Mouse (Mus musculus): ENCODE results near the gene Col4a1.

Gene Col4a1

DNA sequence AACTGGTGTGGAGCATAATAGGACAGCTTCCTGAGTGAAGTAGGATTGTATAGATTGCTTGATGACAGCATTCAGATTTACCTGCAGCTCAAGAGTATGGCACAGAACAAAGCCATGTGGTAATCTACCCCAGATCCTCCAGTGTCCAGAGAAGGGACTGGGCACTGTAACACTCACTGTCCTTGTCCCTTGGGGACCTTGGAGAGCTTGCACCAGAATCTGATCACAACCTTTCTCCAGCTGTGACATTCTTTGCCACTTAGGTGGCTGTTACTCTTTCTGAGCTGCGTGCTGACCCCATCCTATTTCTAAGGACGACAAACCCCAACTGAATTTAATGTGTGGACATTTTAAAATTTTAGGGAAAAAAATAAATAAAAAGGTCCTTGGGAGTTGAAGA is 46.2 kb downstream of the Col4a1 start:
- in situ Hi-C loops (cut with MseI, MboI), result no loop called here

DNA sequence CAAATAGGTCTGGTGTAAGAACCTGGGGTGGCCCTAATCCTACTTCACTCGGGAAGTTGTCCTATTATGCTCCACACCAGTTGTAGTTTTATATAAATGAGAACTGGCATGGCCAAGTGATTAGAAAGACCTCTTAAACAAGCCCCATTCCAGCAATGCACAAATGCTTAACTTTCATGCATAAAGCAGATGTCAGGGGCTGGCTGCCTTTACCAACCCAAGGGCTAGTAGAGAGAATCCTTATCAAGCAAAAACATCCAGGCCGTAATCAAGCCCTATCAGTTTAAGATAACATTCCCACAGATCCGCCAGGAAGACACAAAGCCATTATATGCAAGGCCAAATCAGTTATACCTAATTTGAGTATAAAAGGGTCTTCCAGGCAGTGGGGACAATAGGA is 46.7 kb downstream of the Col4a1 start:
- in situ Hi-C loops (cut with MseI, MboI), result no loop called here

DNA sequence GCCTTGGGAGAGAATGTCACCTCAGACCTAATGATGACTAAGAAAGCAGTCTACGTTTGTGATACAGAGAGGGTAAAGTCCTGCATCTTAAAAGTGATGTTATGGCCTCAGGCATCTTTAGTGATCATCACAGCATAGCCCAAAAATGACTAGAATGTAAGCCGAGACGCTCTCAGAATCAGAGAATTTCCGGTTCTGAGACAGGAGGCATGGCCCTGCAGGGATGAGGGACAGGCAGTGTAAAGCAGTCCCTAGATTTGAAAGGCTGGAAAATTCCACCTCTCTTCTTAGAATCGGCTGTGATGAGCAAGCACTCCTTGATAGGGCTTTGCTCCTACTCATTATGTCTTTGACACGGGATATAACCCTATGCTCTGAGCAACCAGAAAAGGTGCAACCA is 48.8 kb downstream of the Col4a1 start:
- in situ Hi-C loops (cut with MseI, MboI), result no loop called here

DNA sequence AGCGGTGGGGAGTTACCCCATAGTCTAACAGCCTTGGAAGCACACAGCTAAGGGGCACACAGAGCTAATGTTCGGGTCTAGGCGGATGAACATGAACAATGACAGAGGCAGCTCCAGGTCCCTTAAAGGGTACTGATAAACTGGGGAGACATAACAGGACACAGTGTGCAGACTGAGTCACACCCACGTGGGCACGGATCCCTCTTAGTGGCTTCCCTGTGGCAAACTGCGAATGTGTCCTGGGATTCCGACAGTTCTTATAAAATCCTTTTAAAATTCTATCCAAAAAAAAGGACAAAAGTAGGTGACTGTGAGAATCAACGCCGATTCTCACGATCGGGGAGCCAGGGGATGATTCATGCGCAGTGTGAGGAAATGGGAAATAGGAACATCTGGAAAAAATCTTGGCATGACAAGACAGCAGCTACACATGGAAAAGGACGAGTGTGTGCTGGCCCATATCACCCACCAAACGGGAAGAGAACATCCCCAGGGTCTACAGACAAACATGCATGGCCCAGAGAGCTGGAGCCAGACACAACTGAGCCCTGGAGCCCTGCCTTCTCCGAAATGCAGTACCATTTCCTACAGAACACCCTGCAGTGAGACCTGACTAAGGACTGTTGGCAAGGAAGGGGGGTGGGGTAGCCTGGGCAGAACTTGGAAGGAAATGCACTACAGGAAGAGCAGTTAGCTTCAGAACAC is 50.4 kb downstream of the Col4a1 start:
- in situ Hi-C loops (cut with MseI, MboI), result no loop called here

DNA sequence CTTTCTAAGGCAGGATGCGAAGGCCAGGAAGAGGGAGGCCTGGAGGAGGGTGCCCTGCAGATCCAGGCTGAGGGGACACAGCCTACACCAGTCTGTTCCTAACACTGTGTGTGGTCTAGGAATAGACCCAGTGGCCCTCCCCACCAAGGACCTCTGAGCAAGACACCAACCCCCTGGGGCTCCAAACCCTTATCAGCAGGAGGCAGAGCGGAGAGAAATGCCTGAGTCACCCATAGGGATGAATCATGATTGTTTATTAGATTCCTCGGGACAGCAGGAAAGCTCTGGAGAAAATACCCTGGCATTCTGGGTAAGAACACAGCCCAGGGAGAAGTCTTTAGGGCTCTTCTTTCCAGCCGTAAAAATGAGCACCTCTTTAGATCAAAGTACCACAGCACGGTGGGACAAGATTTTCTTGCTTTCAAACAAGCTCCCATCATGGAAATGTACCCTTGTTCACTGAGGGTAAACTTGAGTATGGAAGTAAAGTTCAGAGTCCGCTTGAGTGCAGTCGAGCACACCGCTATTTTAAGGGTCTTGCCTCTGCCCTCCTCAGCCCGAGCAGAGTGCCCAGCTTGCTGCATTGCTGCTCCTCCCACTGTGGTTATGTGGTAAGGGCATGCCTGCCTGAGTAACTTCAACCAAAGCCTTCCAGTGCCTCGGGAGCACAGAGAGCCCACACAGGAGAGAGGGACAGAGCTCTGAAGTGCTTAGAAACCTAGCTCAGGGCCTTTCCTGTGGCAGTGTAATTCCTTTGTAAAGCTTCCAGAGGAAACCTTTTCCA is 52.6 kb downstream of the Col4a1 start:
- in situ Hi-C loops (cut with MseI, MboI), result loop anchor here in 1 of 2 experiments (10.0 kb wide), 1 partner anchor 135 kb away; no protein-coding TSS in a partner anchor

DNA sequence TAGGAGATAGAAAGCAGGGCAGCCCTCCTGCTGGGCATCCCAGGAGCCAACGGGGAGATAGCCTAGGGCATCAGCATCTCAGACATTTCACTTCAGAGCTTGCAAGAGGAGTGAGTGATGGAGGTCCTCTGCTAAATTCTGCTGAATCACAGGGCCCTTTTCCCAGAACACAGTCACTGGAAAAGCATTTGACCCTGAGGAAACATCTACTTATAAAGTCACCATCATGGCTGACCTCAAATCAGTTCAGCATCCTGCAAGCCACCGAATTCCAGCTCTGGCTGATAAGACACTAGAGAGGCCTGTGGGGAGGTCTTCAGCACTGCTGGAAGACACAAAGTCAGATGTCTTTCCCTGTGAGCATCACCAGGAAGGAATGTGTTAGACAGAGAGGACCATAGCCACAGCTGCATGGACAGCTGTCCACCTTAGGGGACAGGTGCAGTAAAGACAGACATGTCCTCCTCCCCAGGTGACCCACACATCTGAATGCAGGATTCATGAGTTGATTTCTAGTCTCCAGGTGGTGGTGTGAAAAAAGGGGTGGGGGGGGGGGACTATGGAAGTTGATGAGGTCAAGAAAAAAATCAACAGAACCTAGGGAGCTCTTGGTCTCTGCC is 54.0 kb downstream of the Col4a1 start:
- in situ Hi-C loops (cut with MseI, MboI), result loop anchor here in 1 of 2 experiments (10.0 kb wide), 1 partner anchor 136 kb away; no protein-coding TSS in a partner anchor

DNA sequence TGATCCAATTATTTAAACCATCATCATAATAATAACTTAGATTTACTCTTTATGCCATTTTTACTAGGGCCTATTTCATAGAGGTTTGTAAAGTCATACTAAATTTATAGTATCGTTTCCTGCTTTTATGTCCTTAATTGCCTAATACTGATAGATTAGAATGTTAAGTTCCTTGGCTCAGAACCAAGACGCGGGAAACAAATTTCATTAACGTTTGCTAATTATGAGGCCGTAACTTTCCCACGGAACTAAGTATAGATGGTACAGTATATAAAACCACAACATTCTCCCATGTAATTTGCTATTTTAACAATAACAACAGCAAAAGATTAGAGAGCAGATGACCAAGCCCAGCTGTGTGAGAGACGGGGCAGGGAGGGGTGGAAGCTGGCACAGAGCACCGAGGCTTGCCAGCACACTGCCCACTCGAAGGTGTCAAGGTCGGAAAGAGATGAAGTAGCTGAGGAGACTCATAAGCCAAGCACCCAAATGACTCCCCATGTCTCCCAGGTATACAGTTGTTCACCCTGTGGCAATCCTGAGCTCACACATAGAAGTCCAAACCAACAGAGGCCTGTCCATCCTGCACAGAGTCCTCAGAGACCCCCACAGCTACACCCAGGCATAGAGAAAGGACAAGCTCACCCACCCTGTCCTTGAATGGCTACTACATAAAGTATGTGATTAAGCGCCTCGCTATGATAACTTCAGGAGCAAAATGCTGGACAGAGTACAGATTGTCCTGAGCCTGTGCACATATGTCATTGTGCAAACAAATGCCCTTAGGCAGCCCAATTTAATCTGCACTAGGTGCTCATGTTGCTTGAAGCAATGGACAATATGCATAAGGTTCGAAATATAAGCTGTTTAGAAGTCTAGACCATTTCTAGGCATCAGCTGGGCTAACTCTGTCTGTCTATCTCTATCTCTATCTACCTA is 55.3 kb downstream of the Col4a1 start:
- in situ Hi-C loops (cut with MseI, MboI), result loop anchor here in 1 of 2 experiments (10.0 kb wide), 1 partner anchor 137 kb away; no protein-coding TSS in a partner anchor

DNA sequence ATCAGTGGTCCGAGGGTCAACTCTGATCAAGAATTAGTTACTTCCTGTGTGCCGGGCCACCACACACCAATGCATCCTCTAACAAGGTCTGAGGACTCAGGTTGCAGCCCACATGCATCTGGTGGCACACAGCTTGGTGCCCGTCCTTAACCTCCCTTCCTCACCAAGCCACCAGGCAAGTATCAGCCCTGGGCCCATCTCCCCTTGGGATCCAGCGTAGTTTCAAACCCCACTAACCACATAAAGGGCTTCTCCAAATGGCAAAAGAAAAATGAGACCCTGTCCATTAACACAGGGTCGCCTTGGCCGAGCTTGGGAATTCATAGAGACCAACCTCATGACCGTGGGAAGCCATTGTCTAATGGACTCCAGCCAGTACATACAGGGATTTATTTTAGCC is 56.2 kb downstream of the Col4a1 start:
- in situ Hi-C loops (cut with MseI, MboI), result loop anchor here in 1 of 2 experiments (10.0 kb wide), 1 partner anchor 138 kb away; no protein-coding TSS in a partner anchor

DNA sequence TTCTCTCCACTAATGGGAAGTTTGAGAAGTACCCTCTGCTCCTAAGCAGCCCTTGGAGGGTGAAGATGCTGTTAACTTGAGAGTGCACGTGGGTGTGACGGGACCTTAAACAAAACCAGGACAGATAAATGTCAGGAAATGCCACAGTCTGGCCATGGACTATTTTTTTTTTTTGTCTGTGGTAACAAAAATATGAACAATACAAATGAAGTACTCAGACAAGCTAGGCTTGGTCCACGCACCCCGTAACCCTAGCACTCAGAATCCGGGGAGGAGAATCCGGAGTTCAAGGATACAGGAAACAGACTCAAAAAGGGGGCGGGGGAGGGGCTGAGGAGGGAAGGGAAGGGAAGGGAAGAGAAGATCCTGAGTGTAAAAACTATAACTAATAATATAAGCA is 56.9 kb downstream of the Col4a1 start:
- in situ Hi-C loops (cut with MseI, MboI), result loop anchor here in 1 of 2 experiments (10.0 kb wide), 1 partner anchor 139 kb away; no protein-coding TSS in a partner anchor

DNA sequence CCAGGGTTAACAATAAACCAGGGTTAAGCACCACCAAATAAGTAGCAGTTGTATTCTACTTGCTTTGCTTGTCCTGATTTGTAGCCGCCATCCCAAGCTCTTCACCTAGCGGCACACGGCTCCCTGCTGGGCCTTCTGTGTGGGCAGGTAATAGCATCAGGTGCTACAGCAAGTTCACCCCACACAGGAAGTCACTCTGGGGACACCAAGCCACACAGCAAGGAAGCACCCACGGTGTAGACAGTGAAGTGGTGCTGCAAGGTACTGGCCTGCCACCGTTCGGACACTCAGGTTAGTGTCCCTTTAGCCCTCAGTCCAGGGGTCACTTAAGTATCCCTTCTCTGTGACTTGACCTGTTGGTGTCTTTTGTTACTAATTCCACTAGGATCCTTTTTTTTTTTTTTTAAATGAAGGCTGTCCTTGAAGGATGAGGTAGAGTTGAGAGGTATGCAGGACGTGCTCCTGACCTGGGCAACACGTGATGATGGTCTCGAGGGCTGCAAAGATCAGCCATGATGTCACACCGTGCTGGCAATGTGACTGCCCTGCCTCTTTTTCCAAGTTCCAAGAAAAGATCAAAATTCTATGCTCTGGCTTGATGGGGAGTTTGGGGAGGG is 57.6 kb downstream of the Col4a1 start:
- in situ Hi-C loops (cut with MseI, MboI), result loop anchor here (5.0 to 10.0 kb wide), 2 partner anchors 140 to 142 kb away; no protein-coding TSS in a partner anchor

DNA sequence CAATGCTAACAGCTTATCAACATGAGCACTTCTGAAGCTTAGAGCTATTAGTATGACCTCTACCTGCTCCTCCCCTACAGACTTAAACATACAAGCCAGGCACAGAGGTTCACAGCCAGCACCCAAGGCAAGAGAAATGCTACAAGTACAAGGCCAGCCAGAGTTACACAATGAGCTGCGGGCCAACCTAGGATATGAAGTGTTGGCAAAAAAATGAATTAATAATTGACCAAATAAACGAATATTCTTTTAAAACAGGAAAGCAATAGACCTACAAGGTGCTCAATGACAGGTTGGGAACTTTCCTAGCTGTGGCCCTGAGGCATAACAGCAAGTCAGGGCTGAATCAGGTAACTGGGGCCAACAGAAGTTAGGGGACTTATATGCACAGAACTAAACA is 58.1 kb downstream of the Col4a1 start:
- in situ Hi-C loops (cut with MseI, MboI), result loop anchor here (5.0 to 10.0 kb wide), 2 partner anchors 140 to 143 kb away; no protein-coding TSS in a partner anchor

DNA sequence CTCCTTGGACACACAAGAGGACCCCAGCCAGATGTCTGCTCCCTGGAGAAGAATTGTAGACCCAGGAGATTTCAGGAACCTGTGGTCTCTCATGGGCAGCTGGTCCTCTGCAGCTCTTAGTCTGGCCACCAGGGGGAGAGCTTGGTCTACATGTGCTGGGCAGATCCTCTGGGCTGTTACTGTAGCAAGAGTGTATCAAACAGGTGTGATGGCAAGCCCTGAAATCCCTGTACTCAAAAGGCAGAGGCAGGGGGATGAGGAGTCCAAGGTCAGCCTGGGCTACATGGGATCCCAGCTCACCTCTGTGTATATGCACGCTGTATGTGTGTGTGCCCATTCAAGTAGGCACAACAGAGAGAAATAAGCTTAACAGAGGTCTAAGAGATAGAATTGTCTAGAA is 59.1 kb downstream of the Col4a1 start:
- in situ Hi-C loops (cut with MseI, MboI), result loop anchor here (5.0 to 10.0 kb wide), 2 partner anchors 141 to 144 kb away; no protein-coding TSS in a partner anchor

DNA sequence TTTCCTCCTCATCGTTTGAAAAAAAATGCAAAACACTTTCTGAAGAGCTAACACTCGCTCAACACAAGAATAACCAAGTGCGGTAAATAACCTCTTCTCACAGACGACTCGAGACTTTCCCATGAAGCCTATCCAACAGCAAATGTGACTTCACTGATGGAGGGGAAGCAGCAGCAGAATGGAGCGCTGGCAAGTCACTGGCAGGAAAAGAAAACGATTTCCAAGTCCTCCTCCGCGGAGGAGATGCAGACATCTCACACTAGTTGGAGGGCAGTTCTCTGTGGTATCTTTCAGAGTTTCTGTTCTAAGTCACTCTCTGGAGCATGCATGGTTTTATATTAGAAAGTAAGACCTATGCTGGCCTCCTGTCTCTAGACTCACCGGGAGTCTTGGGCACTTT is 59.6 kb downstream of the Col4a1 start:
- in situ Hi-C loops (cut with MseI, MboI), result loop anchor here (5.0 to 10.0 kb wide), 2 partner anchors 142 to 144 kb away; no protein-coding TSS in a partner anchor

DNA sequence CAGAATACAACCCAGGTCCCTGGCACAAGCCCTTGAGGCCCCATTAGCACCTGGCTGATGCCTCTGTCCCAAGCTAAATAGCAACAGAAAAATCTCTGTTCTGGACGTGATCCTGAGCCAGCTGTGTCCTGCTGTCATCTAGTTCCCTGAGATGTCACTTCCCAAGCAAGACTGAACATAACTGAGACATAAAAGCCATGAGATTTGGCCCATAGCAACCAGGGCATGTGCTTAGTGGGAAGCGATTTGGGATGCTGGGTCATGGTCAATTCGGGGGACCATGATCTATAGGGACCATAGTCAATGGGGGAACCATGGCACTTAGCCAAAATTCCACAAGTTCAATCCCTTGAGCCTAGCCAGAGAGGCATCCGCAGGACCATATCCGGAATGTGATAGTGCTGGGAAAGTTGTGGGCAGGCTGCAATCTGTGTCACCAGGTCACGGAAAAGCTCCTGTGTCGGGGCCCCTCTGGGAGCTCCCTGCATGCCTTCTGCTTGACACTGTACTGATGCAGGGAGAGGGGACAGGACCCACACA is 60.3 kb downstream of the Col4a1 start:
- in situ Hi-C loops (cut with MseI, MboI), result loop anchor here (5.0 to 10.0 kb wide), 2 partner anchors 142 to 145 kb away; no protein-coding TSS in a partner anchor

DNA sequence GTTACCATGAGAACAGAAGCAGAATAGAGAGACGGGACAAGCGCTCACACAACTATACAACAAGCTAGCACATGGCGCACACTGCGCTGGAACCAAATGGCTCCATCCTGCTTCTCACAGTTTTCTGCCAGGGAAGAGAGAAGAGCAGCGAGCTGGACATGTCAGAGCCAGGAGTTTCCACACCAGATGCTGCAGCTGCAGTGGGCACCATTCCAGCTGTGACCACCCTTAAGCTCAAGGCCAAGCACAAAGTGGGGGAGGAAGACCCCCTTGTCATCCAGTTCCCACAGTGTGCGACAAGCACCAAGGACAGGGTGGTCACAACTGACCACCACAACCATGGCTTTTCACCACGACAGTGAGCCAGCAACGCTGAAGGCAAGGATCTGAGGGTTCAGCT is 62.5 kb downstream of the Col4a1 start:
- in situ Hi-C loops (cut with MseI, MboI), result loop anchor here (5.0 to 10.0 kb wide), 2 partner anchors 145 to 147 kb away; no protein-coding TSS in a partner anchor

DNA sequence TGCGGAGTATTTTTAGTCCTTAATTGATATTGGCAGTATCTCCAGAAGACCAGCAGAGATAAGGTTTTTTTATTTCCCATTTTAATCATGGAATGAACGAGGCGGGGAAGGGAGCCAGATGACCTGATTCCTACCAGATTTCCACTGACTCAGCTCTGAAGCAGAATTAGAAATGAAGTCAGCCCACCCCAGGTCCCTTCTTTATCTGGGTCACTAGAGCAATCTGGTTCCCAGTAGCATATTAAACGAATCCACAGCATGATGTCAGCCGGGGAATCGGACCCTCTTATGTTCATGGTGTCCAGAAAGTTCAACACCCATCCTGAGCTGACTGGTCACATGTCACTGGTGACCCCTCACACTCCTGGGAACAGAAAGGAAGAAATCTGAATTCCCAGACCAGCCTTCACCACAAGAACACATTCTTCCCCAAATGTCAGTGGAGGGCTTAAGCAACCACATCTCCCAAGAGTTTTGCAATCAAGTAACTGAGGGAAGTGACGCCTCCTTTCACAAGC is 63.0 kb downstream of the Col4a1 start:
- in situ Hi-C loops (cut with MseI, MboI), result loop anchor here (5.0 to 10.0 kb wide), 2 partner anchors 145 to 148 kb away; no protein-coding TSS in a partner anchor

DNA sequence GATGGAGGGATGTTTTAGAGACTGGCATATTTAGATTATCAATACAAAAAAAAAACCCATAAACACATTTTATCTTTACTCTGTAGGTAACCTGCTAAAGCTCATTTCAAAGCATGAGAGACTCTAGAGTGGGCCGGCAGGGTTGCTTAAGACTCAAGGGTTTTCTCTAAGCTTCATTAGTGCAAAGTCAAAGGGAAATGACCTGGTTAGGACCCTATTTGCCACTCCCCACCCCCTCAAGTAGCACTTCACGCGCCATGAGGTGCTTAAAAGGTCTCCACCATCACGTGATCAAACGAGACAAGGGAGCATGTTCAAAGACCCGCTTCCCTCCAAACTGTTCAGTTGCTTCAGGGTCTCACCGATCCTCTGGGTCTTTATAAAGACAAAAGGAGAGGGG is 63.9 kb downstream of the Col4a1 start:
- in situ Hi-C loops (cut with MseI, MboI), result no loop called here

DNA sequence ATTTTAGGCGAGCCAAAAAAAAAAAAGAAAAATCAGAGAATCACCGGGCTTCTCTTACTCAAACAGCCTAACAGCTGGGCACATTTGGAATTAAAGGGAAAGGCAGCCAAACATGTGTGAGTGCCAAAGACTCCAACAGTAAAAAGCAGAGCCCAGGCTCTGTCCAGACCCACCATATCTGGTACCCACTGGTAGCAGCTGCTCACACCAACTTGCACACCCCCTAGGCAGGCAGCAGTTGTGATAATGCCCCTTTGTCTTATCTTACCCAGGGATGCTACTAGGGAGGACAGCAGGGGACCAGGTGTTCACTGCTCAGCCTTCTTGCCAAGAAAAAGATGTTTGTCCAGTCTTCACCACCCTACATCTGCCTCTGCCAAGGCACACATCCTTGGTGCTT is 71.1 kb downstream of the Col4a1 start:
- in situ Hi-C loops (cut with MseI, MboI), result no loop called here

DNA sequence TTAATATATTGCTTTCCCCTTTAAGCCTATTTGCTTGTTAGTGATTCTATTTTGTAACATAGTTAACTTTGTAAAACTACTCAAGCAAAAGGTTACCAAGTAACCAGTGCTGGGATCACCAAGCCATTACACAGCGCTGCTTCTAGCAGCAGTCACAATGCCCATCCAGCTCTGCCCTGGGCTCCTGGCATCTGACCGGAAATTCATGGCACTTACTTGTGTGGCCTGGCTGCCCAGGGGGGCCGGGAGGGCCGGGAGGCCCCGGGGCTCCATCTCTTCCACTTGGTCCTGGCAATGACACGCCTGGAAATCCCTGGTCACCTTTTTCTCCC is 77.8 kb downstream of the Col4a1 start:
- in situ Hi-C loops (cut with MseI, MboI), result no loop called here
